Mouse (Mus musculus) limb, embryonic 14.5 days (tissue): ENCODE measurements at regions not wholly inside any gene's neighbourhood (a gene's known extent, or its start where the extent isn't known, plus 50 kb on each side); places are given as distances from the start of the nearest gene placed in this dataset.

Experiments
- ATAC-seq: fragments of 200-750 bp; cut with Nextera tagmentation; 2 replicates; pipeline ENCODE4 v1.8.0; 2017; ENCODE audit warnings: low read depth, moderate number of reproducible peaks, moderate TSS enrichment; ENCODE audit not compliant: low FRiP score
- DNase-seq: peaks from one replicate; pipeline ENCODE4 v3.0.0-alpha.2; 2015; ENCODE audit warnings: low spot score
- H3K27ac ChIP-seq: fragments of 300-500 bp; sonication (generic); replicated peaks from 2 replicates; pipeline ENCODE4 v1.5.1; 2014; ENCODE audit warnings: low read depth, mild to moderate bottlenecking, low read length, moderate library complexity, mixed read lengths
- H3K27me3 ChIP-seq: fragments of 300-500 bp; sonication (generic); 2 replicates; pipeline ENCODE4 v1.6.1; 2014; ENCODE audit warnings: low read length, mixed read lengths; ENCODE audit not compliant: control insufficient read depth, insufficient read depth
- H3K36me3 ChIP-seq: fragments of 300-500 bp; sonication (generic); 2 replicates; pipeline ENCODE4 v1.6.1; 2014; ENCODE audit warnings: mild to moderate bottlenecking, low read length, moderate library complexity, mixed read lengths; ENCODE audit not compliant: control insufficient read depth, insufficient read depth
- H3K4me1 ChIP-seq: fragments of 300-500 bp; sonication (generic); 2 replicates; pipeline ENCODE4 v1.6.1; 2014; ENCODE audit warnings: antibody characterized with exemption, low read length, mixed read lengths; ENCODE audit not compliant: control insufficient read depth, insufficient read depth
- H3K4me2 ChIP-seq: fragments of 300-500 bp; sonication (generic); replicated peaks from 2 replicates; pipeline ENCODE4 v1.6.1; 2014; ENCODE audit warnings: low read depth, mild to moderate bottlenecking, low read length, moderate library complexity; ENCODE audit not compliant: severe bottlenecking
- H3K4me3 ChIP-seq: fragments of 300-500 bp; sonication (generic); replicated peaks from 2 replicates; pipeline ENCODE4 v1.5.1; 2014; ENCODE audit warnings: low read length
- H3K9ac ChIP-seq: fragments of 300-500 bp; sonication (generic); 2 replicates; pipeline ENCODE4 v1.6.1; 2014; ENCODE audit warnings: mild to moderate bottlenecking, low read depth, low read length, moderate library complexity; ENCODE audit not compliant: severe bottlenecking
- H3K9me3 ChIP-seq: fragments of 300-500 bp; sonication (generic); 2 replicates; pipeline ENCODE4 v1.6.1; 2016; ENCODE audit warnings: low read length; ENCODE audit not compliant: control insufficient read depth
- POLR2A ChIP-seq: fragments of 200-500 bp; IDR thresholded peaks from 2 replicates; pipeline ENCODE4 v1.8.0; 2012; ENCODE audit warnings: inconsistent platforms, mild to moderate bottlenecking, moderate library complexity, borderline replicate concordance; ENCODE audit not compliant: insufficient read depth, insufficient read length; ENCODE audit errors: extremely low read depth
- WGBS: fragments of 180-500 bp; shearing (Covaris S2); extraction: QIAGEN DNeasy Blood & Tissue Kit; methylation state at CpG from one replicate; pipeline ENCODE4 v1.1.7; 2014; 5-methylcytosine and 5-hydroxymethylcytosine counted together

DNA sequence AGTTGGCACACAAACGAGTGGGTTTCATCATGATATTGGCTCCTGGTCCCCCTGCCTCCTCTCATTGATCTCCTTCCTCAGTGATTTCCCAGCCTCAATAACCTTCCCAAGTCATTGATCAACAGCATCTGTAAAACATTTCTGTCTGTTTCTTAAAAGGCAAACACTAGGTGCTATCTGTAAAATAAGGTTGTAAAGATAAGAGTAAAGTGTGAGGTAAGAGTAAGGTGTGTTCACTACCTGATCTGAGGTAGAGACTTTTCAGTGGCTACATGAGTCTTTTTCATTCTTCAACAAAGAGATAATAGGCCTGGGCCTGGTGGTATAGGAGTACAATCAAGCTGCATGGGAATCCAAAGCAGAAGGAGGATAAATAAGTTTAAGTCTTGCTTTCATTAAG is 55.7 kb downstream of the Plk2 start:
- H3K4me1 ChIP-seq = peaks cover 5% of the 10 kb centered on the region
- no peak overlapping the region for H3K4me3 ChIP-seq
- no peaks in the 10 kb centered on the region for H3K36me3 ChIP-seq
- no peaks in the 10 kb centered on the region for H3K27me3 ChIP-seq
- H3K9me3 ChIP-seq = no peaks in the 10 kb centered on the region
- H3K27ac ChIP-seq = no peak overlapping the region
- ATAC-seq (no peak), DNase-seq (no peak)
- H3K9ac ChIP-seq = no peak overlapping the region
- no peak for TF ChIP-seq POLR2A
- H3K4me2 ChIP-seq = no peak overlapping the region
- 76% methylated on average over 1 of the region's 1 CpGs for WGBS

DNA sequence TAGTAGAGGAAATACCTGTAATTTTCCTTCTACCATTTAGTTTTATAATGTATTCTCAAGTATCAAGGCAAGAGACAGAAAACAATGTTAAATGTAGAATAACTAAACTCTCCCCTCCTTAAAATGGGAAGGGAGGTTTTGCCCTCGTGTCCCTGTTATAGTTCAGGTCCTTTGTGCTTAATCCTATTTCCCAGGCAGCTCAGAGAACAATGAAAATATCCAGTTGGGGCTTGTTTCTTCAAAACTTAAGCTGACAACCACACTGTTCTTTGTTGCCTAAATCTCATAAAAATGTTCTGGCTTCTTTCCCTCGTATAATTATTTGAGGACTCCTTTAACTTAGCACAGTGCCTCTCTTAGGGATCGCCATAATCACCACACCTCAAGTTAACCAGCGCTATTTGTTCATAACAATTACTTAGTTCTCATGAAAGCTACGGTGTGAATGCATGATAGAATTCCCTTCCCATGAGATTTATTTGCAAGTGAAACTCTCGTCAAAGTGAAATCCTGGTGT is 57.2 kb downstream of the Plk2 start:
- WGBS = 42% methylated on average over 6 of the region's 6 CpGs

DNA sequence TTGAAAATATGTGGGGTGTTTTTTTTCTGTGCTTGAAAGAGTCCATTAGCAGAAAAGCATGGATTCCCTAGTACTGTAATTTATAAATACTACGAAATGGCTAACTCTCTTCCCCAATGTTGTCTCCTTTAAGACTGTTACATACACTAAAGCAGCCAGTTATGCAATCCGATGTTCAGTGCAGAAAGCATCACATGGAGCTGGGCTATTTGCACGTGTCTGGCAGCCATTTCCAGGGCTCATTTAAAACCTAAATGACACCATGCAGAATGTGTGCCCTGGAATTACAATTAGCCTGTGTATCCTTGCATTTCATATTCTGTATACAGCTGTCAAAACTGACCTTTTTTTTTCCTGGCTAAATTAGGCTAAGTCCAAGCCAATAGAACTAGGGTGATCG is 60.2 kb downstream of the Plk2 start:
- H3K9me3 ChIP-seq = no peaks in the 10 kb centered on the region
- TF ChIP-seq POLR2A = no peak
- H3K36me3 ChIP-seq = no peaks in the 10 kb centered on the region
- H3K4me2 ChIP-seq = no peak overlapping the region
- H3K4me3 ChIP-seq = no peak overlapping the region
- no peaks in the 10 kb centered on the region for H3K27me3 ChIP-seq
- DNase-seq (no peak), ATAC-seq (no peak)
- H3K4me1 ChIP-seq = peaks cover 4% of the 10 kb centered on the region
- no peak overlapping the region for H3K27ac ChIP-seq
- 65% methylated on average over 4 of the region's 4 CpGs for WGBS
- no peak overlapping the region for H3K9ac ChIP-seq

More for the DNA sequence above, 57.2 kb downstream of the Plk2 start:
- H3K9me3 ChIP-seq = no peaks in the 10 kb centered on the region
- no peak overlapping the region for H3K4me3 ChIP-seq
- H3K27ac ChIP-seq = no peak overlapping the region
- no peaks in the 10 kb centered on the region for H3K36me3 ChIP-seq
- peaks cover 4% of the 10 kb centered on the region for H3K4me1 ChIP-seq
- ATAC-seq (no peak), DNase-seq (no peak)
- H3K4me2 ChIP-seq = no peak overlapping the region
- TF ChIP-seq POLR2A = no peak
- no peak overlapping the region for H3K9ac ChIP-seq
- no peaks in the 10 kb centered on the region for H3K27me3 ChIP-seq

DNA sequence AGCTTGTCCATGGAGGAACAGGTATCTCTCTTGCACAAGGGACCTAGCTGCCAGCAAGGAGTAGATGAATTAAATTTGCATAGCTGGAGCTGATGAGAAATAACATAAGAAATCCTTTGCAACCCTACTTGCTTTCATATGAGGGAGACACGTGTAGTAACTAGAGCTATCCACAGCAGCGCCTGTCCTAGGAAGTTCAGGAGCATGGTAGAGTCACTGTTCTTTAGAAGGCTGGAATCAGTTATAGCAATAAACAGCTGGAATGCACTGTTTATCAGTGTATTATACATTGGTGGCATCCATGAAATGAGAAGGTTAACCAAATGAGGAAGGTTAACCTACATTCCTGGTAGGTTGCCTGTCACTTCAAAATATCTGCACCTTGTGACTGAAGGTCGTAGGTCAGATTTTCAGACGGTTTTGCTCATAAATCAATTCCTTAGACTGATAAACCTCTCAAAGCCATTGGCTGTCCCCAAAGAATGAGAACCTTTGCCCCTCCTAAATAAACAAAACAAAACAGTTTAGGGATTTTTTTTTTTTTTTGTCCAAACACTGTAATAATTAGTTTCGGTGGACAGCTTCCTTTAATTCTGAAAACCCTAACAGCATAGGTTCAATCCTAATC is 60.8 kb downstream of the Plk2 start:
- no peaks in the 10 kb centered on the region for H3K27me3 ChIP-seq
- H3K4me3 ChIP-seq = no peak overlapping the region
- no peak for ATAC-seq
- no peak for TF ChIP-seq POLR2A
- 67% methylated on average over 5 of the region's 5 CpGs for WGBS
- H3K9me3 ChIP-seq = no peaks in the 10 kb centered on the region
- no peaks in the 10 kb centered on the region for H3K36me3 ChIP-seq
- no peak overlapping the region for H3K9ac ChIP-seq
- no peak for DNase-seq
- H3K4me1 ChIP-seq = peaks cover 4% of the 10 kb centered on the region
- H3K27ac ChIP-seq = no peak overlapping the region
- no peak overlapping the region for H3K4me2 ChIP-seq

DNA sequence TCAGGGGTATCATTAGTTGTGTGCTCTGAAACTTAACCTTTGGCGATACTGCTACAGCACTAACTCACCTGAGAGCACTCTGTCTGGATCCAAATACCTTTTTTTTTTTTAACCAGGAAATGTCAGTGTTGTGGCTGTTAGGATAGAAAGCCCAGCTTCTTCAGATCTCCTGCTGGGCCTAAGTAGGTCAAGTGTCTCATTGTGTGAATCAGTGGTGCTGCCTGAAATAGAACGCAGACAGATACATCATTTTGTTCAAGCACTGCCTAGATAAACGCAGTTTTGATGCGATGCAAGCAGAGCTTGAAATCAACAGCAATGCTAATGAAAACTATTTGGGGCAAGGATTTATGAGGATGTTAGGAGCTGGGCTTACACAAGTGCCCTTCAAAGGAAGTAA is 63.9 kb downstream of the Plk2 start:
- no peak overlapping the region for H3K4me2 ChIP-seq
- 71% methylated on average over 4 of the region's 4 CpGs for WGBS
- peaks cover 4% of the 10 kb centered on the region for H3K4me1 ChIP-seq
- ATAC-seq = no peak
- H3K4me3 ChIP-seq = no peak overlapping the region
- H3K9ac ChIP-seq = no peak overlapping the region
- H3K27me3 ChIP-seq = no peaks in the 10 kb centered on the region
- H3K36me3 ChIP-seq = no peaks in the 10 kb centered on the region
- no peak for DNase-seq
- no peaks in the 10 kb centered on the region for H3K9me3 ChIP-seq
- no peak overlapping the region for H3K27ac ChIP-seq
- TF ChIP-seq POLR2A = no peak

DNA sequence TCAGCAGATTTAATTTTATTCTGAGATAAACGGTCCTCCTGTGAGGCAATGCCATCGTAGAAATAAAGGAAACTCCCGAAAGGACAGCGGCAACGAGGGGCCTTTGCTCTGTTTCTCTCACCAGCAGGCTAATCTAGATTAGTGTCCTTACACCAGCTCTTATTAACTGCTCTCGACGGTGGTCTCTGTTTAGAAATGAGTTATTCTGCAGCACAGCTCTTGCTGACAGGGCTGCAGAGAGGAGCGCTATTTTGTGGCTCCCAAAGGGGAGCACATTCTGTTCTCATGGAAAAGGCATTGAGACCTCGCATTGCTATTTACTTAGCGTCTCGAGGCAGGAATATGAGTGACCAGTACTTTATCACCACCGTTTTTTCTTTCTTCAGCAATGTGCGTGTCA is 66.7 kb downstream of the Plk2 start:
- H3K27me3 ChIP-seq = no peaks in the 10 kb centered on the region
- no peak for TF ChIP-seq POLR2A
- no peaks in the 10 kb centered on the region for H3K9me3 ChIP-seq
- H3K27ac ChIP-seq = no peak overlapping the region
- ATAC-seq (no peak), DNase-seq (no peak)
- H3K36me3 ChIP-seq = no peaks in the 10 kb centered on the region
- H3K4me1 ChIP-seq = no peaks in the 10 kb centered on the region
- H3K4me3 ChIP-seq = no peak overlapping the region
- no peak overlapping the region for H3K4me2 ChIP-seq
- H3K9ac ChIP-seq = no peak overlapping the region
- 66% methylated on average over 13 of the region's 13 CpGs for WGBS
